Mouse (Mus musculus) small intestine, adult 2 months (tissue): ENCODE data around the gene Fbxl12.

ENCODE experiments used
- CTCF ChIP-seq: fragments of 200-500 bp; IDR thresholded peaks from 2 replicates; pipeline ENCODE4 v1.5.1; 2012; ENCODE audit warnings: low read depth, mild to moderate bottlenecking, control low read depth, inconsistent platforms, low read length, moderate library complexity, mixed read lengths; ENCODE audit not compliant: insufficient replicate concordance, insufficient read length; ENCODE audit errors: extremely low read depth
- POLR2A ChIP-seq: fragments of 200-500 bp; IDR thresholded peaks from 2 replicates; pipeline ENCODE4 v1.6.1; 2012; ENCODE audit warnings: low read depth, mild to moderate bottlenecking, control low read depth, inconsistent platforms, low read length, moderate library complexity

- TF ChIP-seq CTCF (no peak), POLR2A (no peak)
Measured at GRCm38 (mm10) chr9:20680378-20680958, 35.9 kb upstream of the Fbxl12 start.
